Mouse (Mus musculus) ES-E14 (cell line): Measurements from ENCODE around the gene Ext2. TPM values are rescaled to one million over a fixed set of nuclear protein-coding genes. Genes with fewer than 3 reads are reported as not detected.

ENCODE experiments used
- DNase-seq: peaks from one replicate; pipeline ENCODE4 v3.0.0-alpha.2; 2013; ENCODE audit warnings: low read depth, low spot score
- H3K27ac ChIP-seq: 2 replicates; pipeline ENCODE4 v1.5.1; 2012; ENCODE audit warnings: low read depth, mild to moderate bottlenecking, low read length, moderate library complexity, mixed read lengths; ENCODE audit not compliant: poor library complexity, insufficient read depth, severe bottlenecking
- H3K36me3 ChIP-seq: 2 replicates; pipeline ENCODE4 v1.6.1; 2012; ENCODE audit warnings: mild to moderate bottlenecking, low read length, moderate library complexity, mixed read lengths; ENCODE audit not compliant: control insufficient read depth, poor library complexity, insufficient read depth, severe bottlenecking
- H3K4me1 ChIP-seq, 2 experiments: fragments of 150-350 bp in 1 of 2; sonication (generic) in 1 of 2; 2 replicates each; pipeline ENCODE4 v1.6.1; 2012; ENCODE audit warnings: low read length in 2 of 2, mild to moderate bottlenecking in 1 of 2, mixed read lengths in 1 of 2; ENCODE audit not compliant: control insufficient read depth in 2 of 2, insufficient read depth in 2 of 2, poor library complexity in 1 of 2
- H3K4me3 ChIP-seq, 2 experiments: fragments of 150-350 bp in 1 of 2; sonication (generic) in 1 of 2; 2 replicates each; pipeline ENCODE4 v1.5.1; 2012; ENCODE audit warnings: low read length in 2 of 2, low read depth in 1 of 2, mild to moderate bottlenecking in 1 of 2, mixed read lengths in 1 of 2; ENCODE audit not compliant: insufficient read depth in 1 of 2, poor library complexity in 1 of 2, severe bottlenecking in 1 of 2
- H3K9ac ChIP-seq: 2 replicates; pipeline ENCODE4 v1.6.1; 2012; ENCODE audit warnings: low read depth, mild to moderate bottlenecking, low read length, mixed read lengths; ENCODE audit not compliant: poor library complexity, insufficient read depth, severe bottlenecking
- H3K9me3 ChIP-seq: fragments of 150-350 bp; sonication (generic); 2 replicates; pipeline ENCODE4 v1.6.1; 2012; ENCODE audit warnings: low read depth, mild to moderate bottlenecking, low read length; ENCODE audit not compliant: control insufficient read depth, insufficient read depth
- CHD2 ChIP-seq: IDR thresholded peaks from 2 replicates; pipeline ENCODE4 v1.6.1; 2014; ENCODE audit warnings: mild to moderate bottlenecking, low read depth, low read length, inconsistent platforms
- HCFC1 ChIP-seq: IDR thresholded peaks from 2 replicates; pipeline ENCODE4 v1.6.1; 2012; ENCODE audit warnings: low read length, inconsistent platforms, borderline replicate concordance; ENCODE audit not compliant: insufficient read depth
- MAFK ChIP-seq: IDR thresholded peaks from 2 replicates; pipeline ENCODE4 v1.6.1; 2014; ENCODE audit warnings: mild to moderate bottlenecking, low read depth, low read length, inconsistent platforms; ENCODE audit not compliant: insufficient read depth
- ZC3H11A ChIP-seq: IDR thresholded peaks from 2 replicates; pipeline ENCODE4 v1.6.1; 2012; ENCODE audit warnings: low read depth, mild to moderate bottlenecking, inconsistent platforms, low read length, borderline replicate concordance
- ZNF384 ChIP-seq: IDR thresholded peaks from 2 replicates; pipeline ENCODE4 v1.6.1; 2012; ENCODE audit warnings: low read depth, low read length, inconsistent platforms
- in situ Hi-C, 2 experiments: fragments of 600-800 bp; cut with MboI; formaldehyde crosslinking; loops; one replicate each; pipeline ENCODE4 v1.15.1; 2025; ENCODE audit warnings: low sequenced_read_pairs in 2 of 2, inconsistent platforms in 1 of 2; ENCODE audit not compliant: unreplicated experiment in 2 of 2
- total RNA-seq: library from RNA; depleted of rRNA; stranded (reverse); fragments of 300-350 nt; gene quantifications from 2 replicates; pipeline ENCODE4 v1.2.3, GENCODE M21; 2012

Ext2 gene
- total RNA-seq, 1 experiment, result 49.9 TPM

GRCm38 (mm10) chr2:93868566-93868965 is 46.2 kb upstream of the Ext2 start:
- Histone ChIP-seq H3K9ac (peak overlapping the region; percentile 29; the same call in 1 of the 2 replicates), H3K4me3 (peak overlapping the region; percentile 28 to 47), H3K36me3 (no peaks in the 10 kb centered on the region), H3K4me1 (peaks cover 0 to 28% of the 10 kb centered on the region in 2 experiments; a peak in 2 of 4 replicates), H3K9me3 (no peaks in the 10 kb centered on the region), H3K27ac (no peak overlapping the region)
- no peak for DNase-seq
- in situ Hi-C loops, result no loop called here
- no peak for TF ChIP-seq HCFC1

GRCm38 (mm10) chr2:93863229-93863628 is 40.9 kb upstream of the Ext2 start:
- Histone ChIP-seq H3K9ac (no peak overlapping the region), H3K4me3 (no peak overlapping the region), H3K4me1 (peaks cover 0 to 10% of the 10 kb centered on the region in 2 experiments; a peak in 1 of 4 replicates), H3K36me3 (peaks cover 3% of the 10 kb centered on the region; the same call in 1 of the 2 replicates), H3K27ac (no peak overlapping the region), H3K9me3 (no peaks in the 10 kb centered on the region)
- DNase-seq, result no peak
- TF ChIP-seq ZNF384, result no peak
- TF ChIP-seq MAFK, result no peak
- TF ChIP-seq HCFC1, result no peak
- no peak for TF ChIP-seq CHD2
- no peak for TF ChIP-seq ZC3H11A
- in situ Hi-C loops, result no loop called here

DNA sequence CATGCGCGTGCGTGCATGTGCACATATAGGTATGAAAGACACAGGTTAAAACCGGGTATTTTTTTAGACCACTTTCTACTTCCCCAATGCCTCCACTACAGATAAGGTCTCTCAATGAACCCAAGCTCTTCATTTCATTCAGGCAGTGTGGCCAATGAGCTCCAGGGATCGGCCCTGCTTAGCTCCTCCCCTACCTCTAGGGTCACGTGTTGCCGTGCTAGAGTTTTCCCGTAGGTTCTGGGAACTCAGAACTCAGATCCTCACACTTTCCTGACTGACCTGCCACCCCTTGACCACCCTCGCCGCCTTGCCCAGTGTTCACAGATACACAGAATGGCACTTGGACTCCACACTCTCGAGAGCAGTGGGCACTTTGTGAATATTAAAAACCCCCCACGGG is 36.5 kb upstream of the Ext2 start:
- TF ChIP-seq MAFK, result no peak
- no peak for TF ChIP-seq ZC3H11A
- H3K27ac ChIP-seq, result no peak overlapping the region
- no peak for DNase-seq

DNA sequence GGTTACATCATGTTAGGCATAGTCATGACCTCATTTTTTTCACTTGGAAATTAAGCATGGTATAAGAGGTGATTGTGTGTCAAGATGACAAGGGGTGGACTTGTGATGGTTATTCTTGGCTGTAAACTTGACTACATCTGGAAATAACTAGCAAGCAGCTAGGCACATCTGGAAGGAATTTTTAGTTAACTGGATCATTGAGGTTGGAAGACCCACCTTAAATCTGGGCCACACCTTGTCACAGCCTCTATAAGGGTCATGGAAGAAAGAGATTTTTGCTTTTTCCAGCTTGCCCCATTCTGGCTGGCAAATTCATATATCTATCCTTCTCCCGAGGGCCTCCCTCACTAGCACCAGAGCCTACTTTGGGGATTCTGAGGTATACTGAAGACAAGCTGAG is 28.9 kb upstream of the Ext2 start:
- peaks cover 5 to 6% of the 10 kb centered on the region in 2 experiments for H3K4me1 ChIP-seq
- H3K4me3 ChIP-seq, result no peak overlapping the region
- in situ Hi-C loops, result no loop called here
- H3K36me3 ChIP-seq, result no peaks in the 10 kb centered on the region; the same call in 1 of the 2 replicates
- TF ChIP-seq ZC3H11A (no peak), ZNF384 (no peak), CHD2 (no peak), HCFC1 (no peak), MAFK (no peak)
- no peak for DNase-seq
- no peak overlapping the region for H3K27ac ChIP-seq
- no peaks in the 10 kb centered on the region for H3K9me3 ChIP-seq
- H3K9ac ChIP-seq, result no peak overlapping the region

More for the DNA sequence above, 36.5 kb upstream of the Ext2 start:
- H3K4me1 ChIP-seq, result peaks cover 0 to 3% of the 10 kb centered on the region in 2 experiments; a peak in 1 of 4 replicates
- no peak overlapping the region for H3K9ac ChIP-seq
- no peak overlapping the region for H3K4me3 ChIP-seq
- peaks cover 4% of the 10 kb centered on the region; the same call in 1 of the 2 replicates for H3K36me3 ChIP-seq
- no peaks in the 10 kb centered on the region for H3K9me3 ChIP-seq
- in situ Hi-C loops, result no loop called here

GRCm38 (mm10) chr2:93850317-93850944 is 28.1 kb upstream of the Ext2 start:
- in situ Hi-C loops, result no loop called here

More at GRCm38 (mm10) chr2:93850317-93850944, 28.1 kb upstream of the Ext2 start:
- no peak overlapping the region for H3K9ac ChIP-seq
- H3K9me3 ChIP-seq, result no peaks in the 10 kb centered on the region
- H3K36me3 ChIP-seq, result no peaks in the 10 kb centered on the region; the same call in 1 of the 2 replicates
- H3K27ac ChIP-seq, result no peak overlapping the region
- TF ChIP-seq MAFK (no peak), CHD2 (no peak), HCFC1 (no peak), ZC3H11A (no peak), ZNF384 (no peak)
- H3K4me3 ChIP-seq, result peak overlapping the region in 1 of 2 experiments; percentile 84; a peak in 2 of 4 replicates
- H3K4me1 ChIP-seq, result peaks cover 5 to 6% of the 10 kb centered on the region in 2 experiments
- DNase-seq, result no peak
